11 mouse cellular contexts compared by ENCODE assay signal in the genomic region with DNA sequence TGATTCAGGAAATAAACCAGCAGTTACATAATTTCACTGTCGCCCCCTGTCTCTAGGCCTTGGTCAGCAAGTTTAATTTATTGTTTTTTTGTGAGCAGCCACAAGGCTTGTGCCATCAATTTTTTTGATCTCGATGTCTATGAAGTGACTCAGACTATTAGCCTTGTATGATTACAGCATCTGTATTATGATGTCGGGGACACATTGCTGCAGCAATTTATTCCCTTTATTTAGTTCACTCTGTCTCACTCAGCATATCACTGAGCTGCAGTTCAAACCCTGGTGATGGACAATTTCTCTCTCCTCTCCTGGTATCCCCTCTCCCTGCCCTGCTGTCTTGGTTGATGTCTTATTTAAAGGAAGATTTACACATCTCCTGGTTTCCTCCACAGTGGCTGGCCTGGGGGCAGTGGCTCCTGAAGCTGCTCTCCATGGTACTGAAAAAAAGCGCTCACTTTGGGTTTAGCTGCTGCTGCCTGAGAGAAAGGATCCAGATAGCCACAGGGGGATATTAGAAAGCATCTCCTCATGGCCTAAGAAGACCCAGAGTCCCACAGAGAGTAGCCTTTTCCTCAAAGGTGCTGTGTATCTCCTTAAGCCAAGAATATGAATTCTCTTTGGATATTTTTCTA. TPM values are rescaled to one million over a fixed set of nuclear protein-coding genes. Genes with fewer than 3 reads are reported as not detected.
DNase-seq lines count a peak whose midpoint lies in the region; ATAC-seq and TF ChIP-seq lines count a peak whose summit lies in the region.
"Had no signal": no experiment of that assay in that cellular context is flagged by ENCODE, and none has a peak within 500 bp of the region (broad histone marks: within the 10 kb centered on the region; RNA-seq: fewer than 3 reads in every experiment).

No protein-coding gene starts in this region.

- H3K27me3 ChIP-seq in hindbrain, embryonic 14.5 days (ENCODE audit: control insufficient read depth, insufficient read depth, low read length), result no peaks in the 10 kb centered on the region
- H3K27me3 ChIP-seq in hindbrain, embryonic 13.5 days, result no peaks in the 10 kb centered on the region
- no peaks in the 10 kb centered on the region for H3K27me3 ChIP-seq in limb, embryonic 11.5 days (ENCODE audit: control insufficient read depth, insufficient read depth, low read length)
- H3K27me3 ChIP-seq in forebrain, embryonic 16.5 days (replicated peaks; ENCODE audit: control insufficient read depth, insufficient read depth, low read length), result no peaks in the 10 kb centered on the region
- H3K27me3 ChIP-seq: megakaryocyte, embryonic 14.5 days had no signal

- H3K9ac ChIP-seq in hindbrain, embryonic 14.5 days, result no peak overlapping the region
- H3K9ac ChIP-seq in hindbrain, embryonic 13.5 days, result no peak overlapping the region
- no peak overlapping the region for H3K9ac ChIP-seq in ES-E14 (ENCODE audit: insufficient read depth, low read depth, low read length, poor library complexity, severe bottlenecking)
- H3K9ac ChIP-seq in limb, embryonic 11.5 days (ENCODE audit: low read length), result no peak overlapping the region
- H3K9ac ChIP-seq in forebrain, embryonic 16.5 days (replicated peaks; ENCODE audit: low read depth, low read length), result no peak overlapping the region

- no peaks in the 10 kb centered on the region for H3K36me3 ChIP-seq in hindbrain, embryonic 14.5 days (replicated peaks; ENCODE audit: control insufficient read depth, insufficient read depth)
- no peaks in the 10 kb centered on the region for H3K36me3 ChIP-seq in hindbrain, embryonic 13.5 days
- no peaks in the 10 kb centered on the region for H3K36me3 ChIP-seq in ES-E14 (ENCODE audit: control insufficient read depth, insufficient read depth, low read length, poor library complexity, severe bottlenecking)
- H3K36me3 ChIP-seq in limb, embryonic 11.5 days (ENCODE audit: control insufficient read depth, insufficient read depth, low read length), result no peaks in the 10 kb centered on the region
- no peaks in the 10 kb centered on the region for H3K36me3 ChIP-seq in forebrain, embryonic 16.5 days (ENCODE audit: control insufficient read depth, insufficient read depth)
- H3K36me3 ChIP-seq: heart, embryonic 10.5 days had no signal

- H3K9me3 ChIP-seq in hindbrain, embryonic 14.5 days (ENCODE audit: control insufficient read depth, low read length), result no peaks in the 10 kb centered on the region
- H3K9me3 ChIP-seq in hindbrain, embryonic 13.5 days, result no peaks in the 10 kb centered on the region
- no peaks in the 10 kb centered on the region for H3K9me3 ChIP-seq in ES-E14 (ENCODE audit: control insufficient read depth, insufficient read depth, low read depth, low read length)
- no peaks in the 10 kb centered on the region for H3K9me3 ChIP-seq in limb, embryonic 11.5 days (ENCODE audit: control insufficient read depth, low read length)
- H3K9me3 ChIP-seq in forebrain, embryonic 16.5 days (ENCODE audit: control insufficient read depth, low read length), result no peaks in the 10 kb centered on the region
- H3K9me3 ChIP-seq: heart, embryonic 10.5 days had no signal

- no peak overlapping the region for H3K4me2 ChIP-seq in hindbrain, embryonic 14.5 days (replicated peaks)
- no peak overlapping the region for H3K4me2 ChIP-seq in hindbrain, embryonic 13.5 days
- no peak overlapping the region for H3K4me2 ChIP-seq in limb, embryonic 11.5 days (ENCODE audit: low read depth, severe bottlenecking)
- no peak overlapping the region for H3K4me2 ChIP-seq in forebrain, embryonic 16.5 days (ENCODE audit: low read length)

- in situ Hi-C loops in ES-E14 (cut with MboI; ENCODE audit: low sequenced_read_pairs in 2 of 2, unreplicated experiment in 2 of 2), result no loop called here

- H3K4me1 ChIP-seq in hindbrain, embryonic 14.5 days (replicated peaks; ENCODE audit: control insufficient read depth, insufficient read depth, low read length), result no peaks in the 10 kb centered on the region
- no peaks in the 10 kb centered on the region for H3K4me1 ChIP-seq in hindbrain, embryonic 13.5 days (replicated peaks)
- no peaks in the 10 kb centered on the region for H3K4me1 ChIP-seq in ES-E14 (ENCODE audit: control insufficient read depth in 2 of 2, insufficient read depth in 2 of 2, low read length in 2 of 2, poor library complexity in 1 of 2)
- H3K4me1 ChIP-seq in limb, embryonic 11.5 days (ENCODE audit: control insufficient read depth, insufficient read depth, low read length), result no peaks in the 10 kb centered on the region
- H3K4me1 ChIP-seq in forebrain, embryonic 16.5 days (replicated peaks; ENCODE audit: control insufficient read depth, insufficient read depth, low read length), result peaks cover 3% of the 10 kb centered on the region
- H3K4me1 ChIP-seq: heart, embryonic 10.5 days; megakaryocyte, embryonic 14.5 days had no signal

- no peak for ATAC-seq in hindbrain, embryonic 14.5 days (ENCODE audit: low FRiP score)
- ATAC-seq in hindbrain, embryonic 13.5 days (ENCODE audit: low FRiP score), result no peak
- ATAC-seq in limb, embryonic 11.5 days (ENCODE audit: insufficient number of reproducible peaks, low FRiP score, low TSS enrichment, low read depth), result no peak
- no peak for ATAC-seq in megakaryocyte-erythroid progenitor cell, adult 5-6 weeks (replicated peaks; ENCODE audit: low FRiP score, low TSS enrichment, poor library complexity, severe bottlenecking)
- ATAC-seq in forebrain, embryonic 16.5 days, result no peak

- peak; percentile 63 for DNase-seq in hindbrain, embryonic 14.5 days (ENCODE audit: low spot score)
- peak; percentile 31 for DNase-seq in ES-E14 (ENCODE audit: low read depth, low spot score)
- DNase-seq in adrenal gland, postnatal 10 days, result peak; percentile 62
- peak; percentile 73 for DNase-seq in limb, embryonic 11.5 days (ENCODE audit: low spot score)
- DNase-seq in cerebellum, adult 18-20 months, result no peak
- DNase-seq: right cerebral cortex, postnatal 25 days had no signal

- no peak overlapping the region for H3K4me3 ChIP-seq in hindbrain, embryonic 14.5 days (replicated peaks; ENCODE audit: low read length)
- H3K4me3 ChIP-seq in hindbrain, embryonic 13.5 days, result no peak overlapping the region
- no peak overlapping the region for H3K4me3 ChIP-seq in ES-E14 (ENCODE audit: insufficient read depth in 1 of 2, low read depth in 1 of 2, low read length in 2 of 2, poor library complexity in 1 of 2, severe bottlenecking in 1 of 2)
- H3K4me3 ChIP-seq in limb, embryonic 11.5 days (ENCODE audit: low read depth, low read length), result no peak overlapping the region
- H3K4me3 ChIP-seq in forebrain, embryonic 16.5 days (replicated peaks; ENCODE audit: low read length), result no peak overlapping the region
- H3K4me3 ChIP-seq: heart, embryonic 10.5 days; megakaryocyte, embryonic 14.5 days had no signal

- no peak overlapping the region for H3K27ac ChIP-seq in hindbrain, embryonic 14.5 days
- no peak overlapping the region for H3K27ac ChIP-seq in hindbrain, embryonic 13.5 days
- no peak overlapping the region for H3K27ac ChIP-seq in ES-E14 (ENCODE audit: insufficient read depth, low read depth, low read length, poor library complexity, severe bottlenecking)
- no peak overlapping the region for H3K27ac ChIP-seq in limb, embryonic 11.5 days (replicated peaks; ENCODE audit: low read depth, low read length)
- H3K27ac ChIP-seq in forebrain, embryonic 16.5 days (ENCODE audit: low read length), result no peak overlapping the region
- H3K27ac ChIP-seq: heart, embryonic 10.5 days had no signal

- 65% methylated on average over 4 of the region's 4 CpGs for WGBS in hindbrain, embryonic 14.5 days
- WGBS in hindbrain, embryonic 13.5 days, result 62% methylated on average over 4 of the region's 4 CpGs
- 73% methylated on average over 4 of the region's 4 CpGs for WGBS in limb, embryonic 11.5 days
- 66% methylated on average over 4 of the region's 4 CpGs for WGBS in forebrain, embryonic 16.5 days

TF ChIP-seq in ES-E14, 5 proteins besides CTCF, POLR2A, EP300 and RAD21:
- TF ChIP-seq HCFC1 (IDR thresholded peaks at IDR 0.05; ENCODE audit: borderline replicate concordance, insufficient read depth, low read length), result no peak
- no peak for TF ChIP-seq CHD2 (IDR thresholded peaks at IDR 0.05; ENCODE audit: low read depth, low read length)
- TF ChIP-seq ZC3H11A (IDR thresholded peaks at IDR 0.05; ENCODE audit: borderline replicate concordance, low read depth, low read length), result no peak
- TF ChIP-seq MAFK (IDR thresholded peaks at IDR 0.05; ENCODE audit: insufficient read depth, low read depth, low read length), result no peak
- TF ChIP-seq ZNF384 (IDR thresholded peaks at IDR 0.05; ENCODE audit: low read depth, low read length), result no peak

RNA-seq across cellular contexts. Expression of a gene that starts 47.3 kb away (rescaled TPM):
- 62.9 and 75.1 TPM in 2 replicates for polyA plus RNA-seq in hindbrain, embryonic 14.5 days (2014; fragmentation: Nextera tagmentation; extraction: Ambion mirVana)
- polyA plus RNA-seq in hindbrain, embryonic 13.5 days (2015; fragmentation: Nextera tagmentation; extraction: Ambion mirVana), result 69.6 and 73.5 TPM in 2 replicates
- total RNA-seq in ES-E14 (2012; rRNA removed), result 7.9 and 8.5 TPM in 2 replicates
- total RNA-seq in adrenal gland, postnatal 10 days (2021), result 1 to 10 TPM in 1 of 2 experiments, under 1 TPM in 1; 0.57 to 1.2 TPM
- 14.4 and 17.1 TPM in 2 replicates for polyA plus RNA-seq in limb, embryonic 11.5 days (2014; fragmentation: Nextera tagmentation; extraction: Ambion mirVana)
- total RNA-seq in megakaryocyte-erythroid progenitor cell, adult 5-6 weeks (2014; fragmentation: Nextera tagmentation), result not detected in 2 replicates
- total RNA-seq in megakaryocyte-erythroid progenitor cell, adult 5-6 weeks (2017), result not detected in 2 replicates
- 195 and 214 TPM in 2 replicates for polyA plus RNA-seq in forebrain, embryonic 16.5 days (2015; fragmentation: Nextera tagmentation; extraction: Ambion mirVana)

Comparison
In these comparisons a context has a peak if more than half of its experiments do, and no peak if none do; other contexts are left out.
1. DNase-seq: peak in hindbrain, embryonic 14.5 days (single experiment), ES-E14 (single experiment), adrenal gland, postnatal 10 days (single experiment) and limb, embryonic 11.5 days (single experiment); none in cerebellum, adult 18-20 months (0 of 2).